Comparison of ENCODE assay signal across 10 mouse cellular contexts in genomic region chr8:119446990-119447780, GRCm38 (mm10). TPM values are rescaled to one million over a fixed set of nuclear protein-coding genes. Genes with fewer than 3 reads are reported as not detected.
DNase-seq lines count a peak whose midpoint lies in the region; ATAC-seq and TF ChIP-seq lines count a peak whose summit lies in the region.
"Had no signal": no experiment of that assay in that cellular context is flagged by ENCODE, and none has a peak within 500 bp of the region (broad histone marks: within the 10 kb centered on the region; RNA-seq: fewer than 3 reads in every experiment).

No protein-coding gene starts in this region.

- under 1% methylated on average over 47 of the region's 80 CpGs for whole genome bisulfite sequencing in heart, embryonic 15.5 days
- under 1% methylated on average over 57 of the region's 80 CpGs for WGBS in hindbrain, embryonic 12.5 days
- WGBS in midbrain, embryonic 12.5 days: under 1% methylated on average over 59 of the region's 80 CpGs
- 3% methylated on average over 67 of the region's 80 CpGs for WGBS in kidney, adult 2 months

- no peaks in the 10 kb centered on the region for H3K9me3 ChIP-seq in heart, embryonic 15.5 days (replicated peaks)
- H3K9me3 ChIP-seq in hindbrain, embryonic 12.5 days (replicated peaks): no peaks in the 10 kb centered on the region
- no peaks in the 10 kb centered on the region for H3K9me3 ChIP-seq in midbrain, embryonic 12.5 days

- H3K4me3 ChIP-seq in heart, embryonic 15.5 days: peak overlapping the region; percentile 67
- H3K4me3 ChIP-seq in hindbrain, embryonic 12.5 days: peak overlapping the region; percentile 73
- H3K4me3 ChIP-seq in midbrain, embryonic 12.5 days: peak overlapping the region; percentile 76
- no peak overlapping the region for H3K4me3 ChIP-seq in kidney, adult 2 months (ENCODE audit: insufficient read depth, low read depth, low read length)

- no peaks in the 10 kb centered on the region for H3K36me3 ChIP-seq in heart, embryonic 15.5 days
- H3K36me3 ChIP-seq in hindbrain, embryonic 12.5 days: no peaks in the 10 kb centered on the region
- no peaks in the 10 kb centered on the region for H3K36me3 ChIP-seq in midbrain, embryonic 12.5 days
- H3K36me3 ChIP-seq in kidney, adult 2 months (ENCODE audit: control insufficient read depth, insufficient read depth, low read length): peaks cover 1% of the 10 kb centered on the region

- no peak for DNase-seq in heart, postnatal 10 days
- peak; percentile 33 for DNase-seq in embryo, embryonic 10.5 days (ENCODE audit: low spot score)
- DNase-seq in kidney, adult 2 months: no peak
- no peak for DNase-seq in thymus, postnatal 14 days

- TF ChIP-seq CTCF in kidney, adult 2 months (conservative IDR thresholded peaks at IDR 0.05; ENCODE audit: insufficient read depth, insufficient read length, low read depth, low read length): no peak

- H3K27me3 ChIP-seq in heart, embryonic 15.5 days: peaks cover 76% of the 10 kb centered on the region
- H3K27me3 ChIP-seq in hindbrain, embryonic 12.5 days: peaks cover 47% of the 10 kb centered on the region
- H3K27me3 ChIP-seq in midbrain, embryonic 12.5 days: peaks cover 49% of the 10 kb centered on the region
- no peaks in the 10 kb centered on the region for H3K27me3 ChIP-seq in kidney, adult 2 months (replicated peaks; ENCODE audit: control insufficient read depth, insufficient read depth, low read length)

- H3K4me1 ChIP-seq in heart, embryonic 15.5 days (replicated peaks): peaks cover 15% of the 10 kb centered on the region
- peaks cover 20% of the 10 kb centered on the region for H3K4me1 ChIP-seq in hindbrain, embryonic 12.5 days
- peaks cover 13% of the 10 kb centered on the region for H3K4me1 ChIP-seq in midbrain, embryonic 12.5 days
- H3K4me1 ChIP-seq in kidney, adult 2 months (ENCODE audit: control insufficient read depth, insufficient read depth, low read length): no peaks in the 10 kb centered on the region

- H3K27ac ChIP-seq in heart, embryonic 15.5 days: no peak overlapping the region
- H3K27ac ChIP-seq in hindbrain, embryonic 12.5 days: no peak overlapping the region
- H3K27ac ChIP-seq in midbrain, embryonic 12.5 days (replicated peaks): no peak overlapping the region; the same call in 1 of the 2 replicates
- no peak overlapping the region for H3K27ac ChIP-seq in kidney, adult 2 months (ENCODE audit: insufficient read depth, low read depth, low read length)

- peak overlapping the region; percentile 100 for H3K4me2 ChIP-seq in heart, embryonic 15.5 days
- peak overlapping the region; percentile 73 for H3K4me2 ChIP-seq in hindbrain, embryonic 12.5 days (replicated peaks)
- H3K4me2 ChIP-seq in midbrain, embryonic 12.5 days (replicated peaks): peak overlapping the region; percentile 88

- ATAC-seq in heart, embryonic 15.5 days (replicated peaks; ENCODE audit: insufficient number of reproducible peaks, insufficient read depth, low FRiP score, low read depth): peak; percentile 33; the same call in 1 of the 2 replicates
- ATAC-seq in hindbrain, embryonic 12.5 days (ENCODE audit: low FRiP score): peak; percentile 55
- ATAC-seq in midbrain, embryonic 12.5 days (ENCODE audit: low FRiP score, low read depth): peak; percentile 79
- no peak for ATAC-seq in megakaryocyte progenitor cell, adult 5-6 weeks (replicated peaks; ENCODE audit: poor library complexity)

- peak overlapping the region; percentile 64 for H3K9ac ChIP-seq in heart, embryonic 15.5 days
- H3K9ac ChIP-seq in hindbrain, embryonic 12.5 days: peak overlapping the region; percentile 76
- peak overlapping the region; percentile 79 for H3K9ac ChIP-seq in midbrain, embryonic 12.5 days (replicated peaks)

- intact Hi-C loops in heart, postnatal 10 days (cut with DNase I): loop anchor here (2.0 kb wide), 1 partner anchor 228 kb away; no protein-coding TSS in a partner anchor

- TF ChIP-seq POLR2A in kidney, adult 2 months (IDR thresholded peaks at IDR 0.05; ENCODE audit: low read depth, low read length): no peak

RNA-seq across cellular contexts. Expression of gene Necab2, which starts 0.7 kb away (rescaled TPM):
- 0.16 and 0.20 TPM in 2 replicates for polyA plus RNA-seq in heart, embryonic 15.5 days (2015; fragmentation: Nextera tagmentation; extraction: Ambion mirVana)
- not detected for total RNA-seq in heart, postnatal 10 days (2021)
- 18.3 and 23.7 TPM in 2 replicates for polyA plus RNA-seq in hindbrain, embryonic 12.5 days (2016; fragmentation: Nextera tagmentation; extraction: Ambion mirVana)
- polyA plus RNA-seq in midbrain, embryonic 12.5 days (2016; fragmentation: Nextera tagmentation; extraction: Ambion mirVana): 26.0 and 35.0 TPM in 2 replicates
- not detected in 2 replicates for total RNA-seq in megakaryocyte progenitor cell, adult 5-6 weeks (2015)
- not detected in 2 replicates for total RNA-seq in megakaryocyte progenitor cell, adult 5-6 weeks (2017)
- 0.07 and 0.11 TPM in 2 replicates for polyA plus RNA-seq in kidney, adult 2 months (2012; rRNA removed)
- total RNA-seq: common myeloid progenitor, adult 5-6 weeks; MEL had no signal

RNA-seq across cellular contexts. Expression of gene Osgin1, which starts 13.3 kb away (rescaled TPM):
- 0.67 and 1.4 TPM in 2 replicates for polyA plus RNA-seq in heart, embryonic 15.5 days (2015; fragmentation: Nextera tagmentation; extraction: Ambion mirVana)
- total RNA-seq in heart, postnatal 10 days (2021): 1 to 10 TPM in 1 of 2 experiments, under 1 TPM in 1; 0.98 to 2.0 TPM
- polyA plus RNA-seq in hindbrain, embryonic 12.5 days (2016; fragmentation: Nextera tagmentation; extraction: Ambion mirVana): 0.12 and 0.14 TPM in 2 replicates
- 0.14 and 0.22 TPM in 2 replicates for polyA plus RNA-seq in midbrain, embryonic 12.5 days (2016; fragmentation: Nextera tagmentation; extraction: Ambion mirVana)
- total RNA-seq in megakaryocyte progenitor cell, adult 5-6 weeks (2015): 0.25 and 1.6 TPM in 2 replicates
- 0.95 and 4.1 TPM in 2 replicates for total RNA-seq in megakaryocyte progenitor cell, adult 5-6 weeks (2017)
- polyA plus RNA-seq in kidney, adult 2 months (2012; rRNA removed): 115 and 194 TPM in 2 replicates
- total RNA-seq: common myeloid progenitor, adult 5-6 weeks had no signal

RNA-seq across cellular contexts. Expression of gene Mlycd, which starts 52.5 kb away (rescaled TPM):
- polyA plus RNA-seq in heart, embryonic 15.5 days (2015; fragmentation: Nextera tagmentation; extraction: Ambion mirVana): 19.1 and 21.1 TPM in 2 replicates
- 100 to 1,000 TPM in 1 of 2 experiments, 10 to 100 TPM in 1; 98.4 to 115 TPM for total RNA-seq in heart, postnatal 10 days (2021)
- 15.2 and 16.7 TPM in 2 replicates for polyA plus RNA-seq in hindbrain, embryonic 12.5 days (2016; fragmentation: Nextera tagmentation; extraction: Ambion mirVana)
- 14.4 and 14.6 TPM in 2 replicates for polyA plus RNA-seq in midbrain, embryonic 12.5 days (2016; fragmentation: Nextera tagmentation; extraction: Ambion mirVana)
- 6.4 and 7.7 TPM in 2 replicates for total RNA-seq in megakaryocyte progenitor cell, adult 5-6 weeks (2015)
- 6.5 and 7.8 TPM in 2 replicates for total RNA-seq in megakaryocyte progenitor cell, adult 5-6 weeks (2017)
- polyA plus RNA-seq in kidney, adult 2 months (2012; rRNA removed): 48.2 and 55.6 TPM in 2 replicates

RNA-seq across cellular contexts. Expression of gene Slc38a8, which starts 54.3 kb away (rescaled TPM):
- polyA plus RNA-seq in heart, embryonic 15.5 days (2015; fragmentation: Nextera tagmentation; extraction: Ambion mirVana): not detected in 2 replicates
- not detected for total RNA-seq in heart, postnatal 10 days (2021)
- 0.08 and 0.12 TPM in 2 replicates for polyA plus RNA-seq in hindbrain, embryonic 12.5 days (2016; fragmentation: Nextera tagmentation; extraction: Ambion mirVana)
- polyA plus RNA-seq in midbrain, embryonic 12.5 days (2016; fragmentation: Nextera tagmentation; extraction: Ambion mirVana): 0.15 and 0.21 TPM in 2 replicates
- not detected in 2 replicates for total RNA-seq in megakaryocyte progenitor cell, adult 5-6 weeks (2015)
- total RNA-seq in megakaryocyte progenitor cell, adult 5-6 weeks (2017): not detected in 2 replicates
- 0.08 TPM in 1 of 2 replicates, not detected in the other for polyA plus RNA-seq in kidney, adult 2 months (2012; rRNA removed)
- total RNA-seq: common myeloid progenitor, adult 5-6 weeks; MEL had no signal

Comparison
In these comparisons a context has a peak if more than half of its experiments do, and no peak if none do; other contexts are left out.
1. RNA of gene Necab2, which starts 0.7 kb away (polyA plus RNA-seq): 26.0 to 35.0 TPM in midbrain, embryonic 12.5 days and 18.3 to 23.7 TPM in hindbrain, embryonic 12.5 days; 0.16 to 0.20 TPM in heart, embryonic 15.5 days and 0.07 to 0.11 TPM in kidney, adult 2 months; every median in the first group is over 10 times any median in the second.
2. RNA of gene Osgin1, which starts 13.3 kb away (polyA plus RNA-seq): 115 to 194 TPM in kidney, adult 2 months; 0.67 to 1.4 TPM in heart, embryonic 15.5 days, 0.12 to 0.14 TPM in hindbrain, embryonic 12.5 days and 0.14 to 0.22 TPM in midbrain, embryonic 12.5 days; every median in the first group is over 10 times any median in the second.
3. Peak in every context shown above with its lines, with median percentiles within 50 percentile points of each other: H3K4me2 ChIP-seq and H3K9ac ChIP-seq.